Mouse (Mus musculus) liver, embryonic 11.5 days (tissue): ENCODE results near the gene Lnx2. TPM values are rescaled to one million over a fixed set of nuclear protein-coding genes. Genes with fewer than 3 reads are reported as not detected.

Experiments used
- ATAC-seq: fragments of 200-750 bp; cut with Nextera tagmentation; replicated peaks from 2 replicates; pipeline ENCODE4 v1.8.0; 2017; ENCODE audit warnings: moderate number of reproducible peaks, mild to moderate bottlenecking, moderate TSS enrichment, moderate library complexity; ENCODE audit not compliant: low FRiP score
- DNase-seq: peaks from one replicate; pipeline ENCODE4 v3.0.0-alpha.2; 2017; ENCODE audit warnings: low spot score
- H3K27ac ChIP-seq: fragments of 300-500 bp; sonication (generic); 2 replicates; pipeline ENCODE4 v1.5.1; 2014; ENCODE audit warnings: mild to moderate bottlenecking, low read depth, low read length, control low read depth
- H3K27me3 ChIP-seq: fragments of 300-500 bp; sonication (generic); replicated peaks from 2 replicates; pipeline ENCODE4 v1.6.1; 2014; ENCODE audit warnings: low read length, mixed read lengths; ENCODE audit not compliant: control insufficient read depth, insufficient read depth
- H3K36me3 ChIP-seq: fragments of 300-500 bp; sonication (generic); 2 replicates; pipeline ENCODE4 v1.6.1; 2014; ENCODE audit warnings: mild to moderate bottlenecking, low read length, moderate library complexity, mixed read lengths; ENCODE audit not compliant: control insufficient read depth, insufficient read depth
- H3K4me1 ChIP-seq: fragments of 300-500 bp; sonication (generic); replicated peaks from 2 replicates; pipeline ENCODE4 v1.6.1; 2014; ENCODE audit warnings: low read length, mixed read lengths; ENCODE audit not compliant: control insufficient read depth, insufficient read depth
- H3K4me2 ChIP-seq: fragments of 300-500 bp; sonication (generic); 2 replicates; pipeline ENCODE4 v1.6.1; 2014; ENCODE audit warnings: mild to moderate bottlenecking, control low read depth, moderate library complexity
- H3K4me3 ChIP-seq: fragments of 300-500 bp; sonication (generic); 2 replicates; pipeline ENCODE4 v1.5.1; 2014; ENCODE audit warnings: low read depth, low read length, control low read depth
- H3K9ac ChIP-seq: fragments of 300-500 bp; sonication (generic); 2 replicates; pipeline ENCODE4 v1.6.1; 2014; ENCODE audit warnings: low read depth, low read length, control low read depth
- H3K9me3 ChIP-seq: fragments of 300-500 bp; sonication (generic); 2 replicates; pipeline ENCODE4 v1.6.1; 2016; ENCODE audit warnings: low read length, inconsistent platforms, mixed read lengths; ENCODE audit not compliant: control insufficient read depth
- WGBS: fragments of 180-500 bp; shearing (Covaris S2); extraction: QIAGEN DNeasy Blood & Tissue Kit; methylation state at CpG from one replicate; pipeline ENCODE4 v1.1.7; 2014; 5-methylcytosine and 5-hydroxymethylcytosine counted together
- polyA plus RNA-seq: library from polyadenylated mRNA; unstranded; fragments of >200 nt; fragmentation: Nextera tagmentation; extraction: Ambion mirVana; gene quantifications from 2 replicates; pipeline ENCODE4 v1.2.1, GENCODE M21; 2014

Gene Lnx2
- polyA plus RNA-seq, 1 experiment from 2014 or later, result 13.3 TPM

DNA sequence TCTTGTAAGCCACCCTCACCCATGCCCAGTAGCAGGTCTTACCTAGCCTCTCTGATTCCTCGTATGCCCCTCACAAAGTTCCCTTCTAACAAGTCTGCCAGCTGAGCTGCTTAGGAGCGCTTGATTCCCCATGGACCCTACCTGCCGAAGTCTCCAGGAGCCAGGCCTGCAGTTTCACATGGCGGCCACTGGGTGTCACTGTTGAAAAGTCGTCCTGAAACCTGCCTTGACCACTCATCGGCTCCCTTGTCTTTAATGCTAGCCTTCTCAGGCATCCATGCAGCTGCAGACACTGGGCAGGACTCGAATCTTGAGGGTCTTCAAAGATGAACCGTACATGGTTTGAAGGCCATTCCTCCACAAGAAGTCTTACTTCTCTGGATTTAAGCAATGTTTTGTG is 93.2 kb downstream of the Lnx2 start:
- Histone ChIP-seq H3K36me3 (no peaks in the 10 kb centered on the region), H3K27me3 (peaks cover 21% of the 10 kb centered on the region), H3K4me1 (no peaks in the 10 kb centered on the region), H3K4me3 (no peak overlapping the region), H3K4me2 (no peak overlapping the region), H3K9ac (no peak overlapping the region), H3K9me3 (no peaks in the 10 kb centered on the region), H3K27ac (no peak overlapping the region)
- DNase-seq (peak; percentile 54), ATAC-seq (no peak)
- 14% methylated on average over 8 of the region's 8 CpGs for WGBS

DNA sequence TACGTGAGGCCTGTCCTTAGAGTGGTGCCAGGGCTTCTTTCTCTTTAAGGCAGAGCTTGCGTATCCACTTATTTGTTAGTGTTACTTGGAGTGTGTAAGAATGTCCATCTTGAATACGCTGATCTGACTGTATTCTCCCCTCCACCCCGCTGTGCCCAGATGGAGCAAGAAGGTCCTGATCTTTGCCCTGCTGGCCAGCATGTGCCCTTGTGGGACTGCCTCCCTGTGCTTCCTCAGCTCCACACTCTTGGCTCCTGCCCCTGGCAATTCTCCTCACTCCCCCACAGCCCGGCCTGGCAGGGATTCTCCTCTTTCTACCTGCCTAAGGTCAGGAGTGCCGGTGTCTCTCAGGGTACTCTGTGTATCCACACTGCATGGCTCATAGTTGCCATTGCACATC is 95.0 kb downstream of the Lnx2 start:
- H3K27me3 ChIP-seq, result peaks cover 18% of the 10 kb centered on the region
- no peaks in the 10 kb centered on the region for H3K9me3 ChIP-seq
- no peak overlapping the region for H3K4me3 ChIP-seq

DNA sequence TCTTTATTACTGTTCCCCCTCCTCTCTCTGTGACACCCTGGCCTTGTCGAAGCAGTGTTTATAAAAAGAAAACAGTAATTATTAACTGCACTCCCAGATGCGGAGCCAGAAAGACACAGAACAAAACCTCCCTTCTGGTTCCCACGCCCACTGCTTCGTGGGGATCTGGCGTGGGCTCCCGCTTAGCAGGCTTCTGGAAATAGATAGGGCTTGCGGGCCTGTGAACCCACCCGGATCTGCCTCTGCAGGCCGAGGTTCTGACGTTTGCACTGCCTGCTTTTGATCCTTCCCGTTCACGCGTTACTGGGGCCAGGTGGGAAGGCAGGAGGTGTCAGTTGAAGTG is 101.6 kb downstream of the Lnx2 start:
- ATAC-seq, result no peak
- WGBS, result 53% methylated on average over 13 of the region's 13 CpGs

More for the DNA sequence above, 95.0 kb downstream of the Lnx2 start:
- H3K4me2 ChIP-seq, result no peak overlapping the region
- H3K27ac ChIP-seq, result no peak overlapping the region
- no peak overlapping the region for H3K9ac ChIP-seq
- no peaks in the 10 kb centered on the region for H3K4me1 ChIP-seq
- 87% methylated on average over 6 of the region's 6 CpGs for WGBS
- no peaks in the 10 kb centered on the region for H3K36me3 ChIP-seq
- DNase-seq (no peak), ATAC-seq (no peak)

DNA sequence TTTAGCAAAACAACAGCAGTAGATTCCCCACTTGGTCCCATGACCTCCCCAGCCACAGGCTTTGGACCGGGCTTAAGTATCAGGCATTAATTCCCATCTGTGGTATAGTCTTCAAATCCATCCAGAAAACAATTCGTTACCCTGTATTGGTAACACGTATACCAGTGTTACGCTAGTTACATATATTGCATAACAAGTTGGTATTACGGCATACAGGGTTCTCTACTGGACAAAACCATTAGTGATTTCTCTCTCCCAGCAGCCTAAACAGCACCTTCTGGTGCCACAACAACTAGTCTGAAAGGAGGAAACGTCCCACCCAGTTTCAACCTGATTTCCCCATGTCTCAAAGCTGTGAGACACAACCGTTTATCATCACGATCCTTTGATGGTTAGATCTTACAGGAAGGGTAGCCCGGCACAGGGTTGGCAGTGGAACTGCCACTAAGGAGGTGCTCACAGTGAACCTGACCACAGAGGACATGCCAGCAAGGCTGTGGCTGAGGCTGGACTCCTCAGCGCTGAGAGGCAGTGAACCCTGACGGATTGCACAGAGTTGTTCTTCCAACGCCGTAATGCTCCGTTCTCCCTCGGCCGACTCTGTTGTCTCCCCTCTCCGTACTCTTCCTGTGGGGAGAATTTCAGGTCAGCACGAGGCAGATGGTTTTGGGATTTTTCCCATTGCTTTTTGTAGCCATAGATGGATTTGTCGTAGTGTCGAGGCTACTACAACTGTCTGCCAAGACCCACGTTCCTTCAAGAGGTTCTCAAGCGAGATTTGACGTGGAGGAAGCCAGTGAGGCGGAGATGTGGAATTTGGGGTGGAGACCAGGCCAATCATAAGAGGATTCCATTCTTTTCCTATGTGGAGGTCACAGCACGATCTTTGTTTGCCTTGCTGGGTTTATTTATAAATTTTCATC is 102.3 kb downstream of the Lnx2 start:
- no peak overlapping the region for H3K4me2 ChIP-seq
- 85% methylated on average over 25 of the region's 25 CpGs for WGBS
- DNase-seq, result no peak

More for the DNA sequence above, 101.6 kb downstream of the Lnx2 start:
- Histone ChIP-seq H3K4me3 (no peak overlapping the region), H3K9ac (no peak overlapping the region), H3K27ac (no peak overlapping the region), H3K9me3 (no peaks in the 10 kb centered on the region), H3K4me2 (no peak overlapping the region), H3K4me1 (no peaks in the 10 kb centered on the region), H3K36me3 (no peaks in the 10 kb centered on the region), H3K27me3 (no peaks in the 10 kb centered on the region)
- DNase-seq, result no peak

DNA sequence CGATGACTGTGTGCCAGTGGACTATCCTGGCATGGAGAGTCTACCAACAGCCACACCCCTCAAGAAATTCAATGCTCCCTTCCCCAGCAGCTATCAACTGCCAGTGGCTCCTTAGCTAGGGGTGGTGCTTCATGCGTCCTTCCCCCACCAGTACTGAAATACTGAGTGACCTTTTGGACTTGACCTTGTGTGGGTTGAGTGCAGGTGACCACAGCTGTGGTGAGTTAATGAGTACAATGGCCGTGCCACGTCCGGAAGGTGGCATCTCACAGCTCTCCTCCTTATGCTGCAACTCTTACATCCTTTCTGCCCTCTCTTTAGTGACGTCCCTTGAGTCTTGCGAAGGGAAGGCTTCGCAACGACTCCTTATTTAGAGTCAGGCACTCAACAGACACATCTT is 103.0 kb downstream of the Lnx2 start:
- Histone ChIP-seq H3K27me3 (no peaks in the 10 kb centered on the region), H3K4me1 (no peaks in the 10 kb centered on the region), H3K4me3 (no peak overlapping the region), H3K36me3 (no peaks in the 10 kb centered on the region), H3K9me3 (no peaks in the 10 kb centered on the region), H3K27ac (no peak overlapping the region), H3K9ac (no peak overlapping the region), H3K4me2 (no peak overlapping the region)
- ATAC-seq, result no peak; the same call in 1 of the 2 replicates
- WGBS, result 83% methylated on average over 9 of the region's 9 CpGs
- DNase-seq, result no peak

More for the DNA sequence above, 102.3 kb downstream of the Lnx2 start:
- Histone ChIP-seq H3K27ac (no peak overlapping the region), H3K9ac (no peak overlapping the region), H3K36me3 (no peaks in the 10 kb centered on the region), H3K4me3 (no peak overlapping the region), H3K4me1 (no peaks in the 10 kb centered on the region), H3K9me3 (no peaks in the 10 kb centered on the region), H3K27me3 (no peaks in the 10 kb centered on the region)
- no peak for ATAC-seq

DNA sequence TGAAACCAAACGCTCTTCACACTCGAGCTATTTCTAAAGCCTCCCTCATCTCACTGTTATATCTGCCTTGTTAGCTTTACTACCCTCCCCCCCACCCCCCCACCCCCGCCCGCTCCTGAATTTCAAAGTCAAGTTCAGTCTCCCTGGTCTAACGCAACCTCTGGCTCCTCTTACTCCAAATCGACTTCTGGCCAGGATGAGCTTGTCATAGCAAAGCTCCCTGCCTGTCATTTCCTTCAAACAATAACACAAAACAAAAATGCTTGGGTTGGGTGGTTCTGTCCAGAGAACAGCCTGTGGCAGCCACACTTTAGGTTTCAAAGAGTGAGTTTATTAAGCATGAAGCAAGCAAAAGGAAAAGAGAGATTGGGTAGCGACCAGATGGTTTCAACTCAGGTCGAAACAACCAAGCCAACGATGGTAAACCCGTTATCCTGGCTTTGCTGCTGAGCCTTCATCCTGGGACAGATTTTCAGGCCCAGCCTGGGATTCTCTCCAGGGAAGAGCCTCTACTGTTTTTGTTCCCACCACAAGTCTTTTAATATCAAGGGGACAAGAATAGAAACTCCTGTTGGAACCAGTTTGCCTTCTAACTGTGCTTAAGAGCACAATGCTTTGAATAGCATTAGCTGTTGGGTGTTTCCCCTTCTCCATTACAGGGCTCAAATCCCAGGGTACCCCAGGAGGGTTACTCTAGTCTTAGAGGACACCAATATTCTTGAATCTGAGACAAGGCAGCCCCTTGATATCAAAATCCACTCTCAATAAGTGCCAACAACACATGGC is 104.4 kb downstream of the Lnx2 start:
- DNase-seq, result no peak

DNA sequence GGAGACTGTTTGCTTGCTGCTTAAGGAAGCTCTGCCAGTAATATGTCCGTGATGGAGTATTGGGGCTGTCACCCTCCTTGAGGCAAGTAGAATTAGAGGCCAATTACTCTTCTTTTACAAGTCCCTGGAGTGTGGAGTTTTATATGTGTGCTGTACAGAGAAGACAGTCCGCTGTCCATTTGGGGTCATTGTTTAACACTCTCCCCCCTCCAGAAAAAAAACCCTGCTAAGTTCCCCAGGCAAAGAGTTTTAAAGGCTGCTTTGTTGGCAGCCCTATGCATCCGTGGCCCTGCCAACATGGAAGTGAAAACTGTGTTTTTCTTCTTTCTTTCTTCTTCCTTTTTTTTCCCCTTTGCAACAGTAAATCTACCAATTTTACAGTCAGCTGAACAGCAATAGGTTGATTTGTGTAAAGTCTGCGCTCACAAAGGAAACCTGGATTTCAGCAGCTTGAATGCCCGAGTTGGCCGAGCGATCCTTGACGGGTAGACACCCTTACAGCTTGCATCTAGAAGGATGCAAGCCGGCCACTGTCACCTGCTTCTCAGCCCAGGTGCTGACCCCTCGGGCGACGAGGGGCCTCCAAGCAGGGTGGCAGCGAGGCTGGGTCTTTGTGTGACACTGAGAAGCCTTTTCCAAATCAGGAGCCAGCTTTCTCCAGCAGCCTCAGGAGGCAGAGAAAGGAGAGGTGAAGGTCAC is 107.5 kb downstream of the Lnx2 start:
- no peak overlapping the region for H3K4me3 ChIP-seq
- H3K27me3 ChIP-seq, result no peaks in the 10 kb centered on the region
- WGBS, result 77% methylated on average over 13 of the region's 13 CpGs
- ATAC-seq (no peak), DNase-seq (no peak)
- no peak overlapping the region for H3K9ac ChIP-seq
- H3K27ac ChIP-seq, result no peak overlapping the region
- no peak overlapping the region for H3K4me2 ChIP-seq
- no peaks in the 10 kb centered on the region for H3K4me1 ChIP-seq
- no peaks in the 10 kb centered on the region for H3K9me3 ChIP-seq
- no peaks in the 10 kb centered on the region for H3K36me3 ChIP-seq

More for the DNA sequence above, 104.4 kb downstream of the Lnx2 start:
- 69% methylated on average over 10 of the region's 10 CpGs for WGBS
- Histone ChIP-seq H3K9ac (no peak overlapping the region), H3K36me3 (no peaks in the 10 kb centered on the region), H3K27ac (no peak overlapping the region), H3K27me3 (no peaks in the 10 kb centered on the region), H3K4me2 (no peak overlapping the region), H3K4me3 (no peak overlapping the region), H3K9me3 (no peaks in the 10 kb centered on the region), H3K4me1 (no peaks in the 10 kb centered on the region)
- ATAC-seq, result no peak
